Mouse (Mus musculus) C3H10T1/2 (cell line): Measurements from ENCODE around the gene Esrra. TPM values are rescaled to one million over a fixed set of nuclear protein-coding genes. Genes with fewer than 3 reads are reported as not detected.

Source experiments
- polyA plus RNA-seq, 2 experiments: library from polyadenylated mRNA; unstranded; fragments of >200 nt; fragmentation: generic; extraction: Trizol; gene quantifications; one replicate each; pipeline ENCODE4 v1.2.1; 2012; ENCODE audit warnings: missing spikeins in 2 of 2

The Esrra gene
- 10 to 100 TPM; 14.9 to 28.8 TPM for polyA plus RNA-seq

DNA sequence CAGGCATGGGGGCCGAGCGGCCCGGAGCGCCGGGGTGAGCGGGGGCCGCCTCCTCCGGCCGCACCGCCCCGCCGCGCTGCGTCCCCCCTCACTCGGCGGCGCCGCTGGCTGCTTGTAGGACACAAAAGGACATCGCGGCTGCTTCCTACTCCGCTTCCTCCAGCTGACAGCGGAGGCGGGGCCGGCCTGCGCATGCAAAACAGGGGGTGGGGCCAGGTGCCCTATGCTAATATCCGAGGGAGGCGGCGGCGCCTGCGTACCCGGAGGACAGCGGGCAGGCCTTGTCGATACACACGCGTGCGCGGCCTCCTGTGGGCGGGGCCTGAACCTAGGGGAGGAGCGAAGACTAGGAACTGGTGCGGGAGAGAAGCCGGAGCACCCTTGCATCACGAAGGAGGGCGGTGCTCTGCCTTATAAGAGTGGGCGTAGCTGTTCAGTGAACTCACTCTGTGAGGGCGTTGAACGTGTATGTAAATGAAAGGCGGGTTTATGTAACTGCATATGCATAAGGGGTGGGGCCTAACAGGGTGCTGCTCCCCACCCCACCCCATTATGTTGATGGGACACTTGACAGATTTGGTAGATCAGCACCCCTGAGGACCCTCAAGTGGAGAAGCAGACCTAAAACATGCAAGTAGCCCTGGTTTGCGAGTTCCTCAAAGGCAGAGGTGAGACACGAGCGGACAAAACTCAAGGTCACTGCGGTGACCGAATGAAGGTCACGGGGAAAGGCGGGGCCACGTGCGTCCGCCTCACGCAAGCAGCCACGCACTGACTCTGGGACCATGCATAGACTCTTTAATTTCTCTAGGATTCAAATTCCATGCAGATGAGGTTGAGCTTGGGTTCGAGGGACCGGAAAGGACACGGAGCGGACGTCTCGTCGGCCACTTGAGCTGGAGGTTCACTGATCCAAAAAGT lies at the start of gene Esrra:
Esrra (minus strand) TSS at position 167 of the 921 bp plus-strand sequence.

DNA sequence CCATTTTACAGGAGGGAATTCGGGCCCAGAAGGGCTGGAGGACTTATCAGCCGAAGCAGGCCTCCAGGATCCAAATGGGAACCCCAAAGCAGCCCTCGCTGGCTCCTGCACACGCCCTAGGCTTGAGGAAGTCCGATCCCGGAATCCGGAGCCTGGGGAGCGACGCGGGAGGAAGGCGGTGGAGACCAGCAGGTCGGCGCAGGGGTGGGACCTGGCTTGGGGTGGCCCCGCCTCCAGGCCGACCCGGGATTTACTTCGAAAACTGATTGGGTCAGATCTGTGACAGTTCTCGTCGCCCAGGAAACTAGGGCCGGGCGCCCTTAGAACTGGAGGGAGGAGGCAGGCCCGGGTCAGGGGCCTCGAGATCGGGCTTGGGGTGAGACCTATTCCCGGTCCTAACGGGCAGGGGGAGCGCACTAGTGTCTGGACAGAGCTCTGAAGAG lies 20.7 kb upstream of the Esrra start, which contains the start of gene Gpr137:
Gpr137 (minus strand) TSS at position 232 of the 443 bp plus-strand sequence.

DNA sequence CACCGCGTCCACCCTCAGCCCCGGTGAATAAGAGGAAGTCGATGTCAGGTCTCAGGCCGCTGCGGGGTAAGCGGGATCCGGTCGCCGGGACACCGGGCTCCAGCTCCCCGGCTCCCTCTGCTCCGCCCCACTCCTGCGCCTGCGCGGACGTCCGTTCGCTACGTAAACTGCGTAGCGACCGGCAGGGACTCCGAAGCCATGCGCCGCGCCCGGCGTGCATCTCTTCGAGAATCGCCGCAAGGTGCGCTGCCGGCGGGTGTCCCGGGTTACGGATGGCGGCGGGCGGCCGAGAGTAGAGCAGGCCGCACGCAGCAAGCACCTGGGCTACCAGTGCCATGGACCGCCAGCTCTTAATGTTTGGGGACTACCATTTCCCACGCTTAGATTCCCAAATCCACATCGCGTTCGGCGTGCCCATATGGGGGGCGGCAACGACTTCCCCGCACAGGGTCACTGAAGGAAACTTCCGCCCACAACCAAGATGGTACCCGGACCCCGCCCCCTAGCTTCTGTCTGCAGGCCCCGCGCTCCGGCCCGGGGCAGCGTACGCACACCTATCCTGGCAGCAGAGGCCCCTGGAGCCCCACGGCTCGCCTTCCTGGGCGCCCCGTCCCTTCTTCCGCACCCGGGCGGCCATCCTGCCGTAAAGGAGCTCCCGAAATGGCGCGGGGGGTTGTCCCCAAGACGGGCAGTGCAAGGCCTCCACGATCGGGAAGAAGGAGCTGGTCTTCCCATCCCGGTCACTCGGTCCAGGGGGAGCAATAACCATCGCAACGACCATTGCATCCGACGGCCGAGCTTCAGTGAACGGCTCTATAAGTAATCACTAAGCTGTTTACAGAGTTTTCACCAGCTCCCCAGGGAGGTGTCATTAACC lies 20.0 kb upstream of the Esrra start, which contains the start of gene Bad:
Bad (plus strand) TSS at position 490 of the 877 bp plus-strand sequence.

GRCm38 (mm10) chr19:6934195-6934977 lies 12.8 kb upstream of the Esrra start, which contains the start of gene Kcnk4:
Gene Kcnk4, minus strand, starts transcription at chr19:6934515.

GRCm38 (mm10) chr19:6925307-6925573 lies 3.6 kb upstream of the Esrra start, which contains the start of gene Catsperz:
Gene Catsperz, minus strand, starts transcription at chr19:6925380.

DNA sequence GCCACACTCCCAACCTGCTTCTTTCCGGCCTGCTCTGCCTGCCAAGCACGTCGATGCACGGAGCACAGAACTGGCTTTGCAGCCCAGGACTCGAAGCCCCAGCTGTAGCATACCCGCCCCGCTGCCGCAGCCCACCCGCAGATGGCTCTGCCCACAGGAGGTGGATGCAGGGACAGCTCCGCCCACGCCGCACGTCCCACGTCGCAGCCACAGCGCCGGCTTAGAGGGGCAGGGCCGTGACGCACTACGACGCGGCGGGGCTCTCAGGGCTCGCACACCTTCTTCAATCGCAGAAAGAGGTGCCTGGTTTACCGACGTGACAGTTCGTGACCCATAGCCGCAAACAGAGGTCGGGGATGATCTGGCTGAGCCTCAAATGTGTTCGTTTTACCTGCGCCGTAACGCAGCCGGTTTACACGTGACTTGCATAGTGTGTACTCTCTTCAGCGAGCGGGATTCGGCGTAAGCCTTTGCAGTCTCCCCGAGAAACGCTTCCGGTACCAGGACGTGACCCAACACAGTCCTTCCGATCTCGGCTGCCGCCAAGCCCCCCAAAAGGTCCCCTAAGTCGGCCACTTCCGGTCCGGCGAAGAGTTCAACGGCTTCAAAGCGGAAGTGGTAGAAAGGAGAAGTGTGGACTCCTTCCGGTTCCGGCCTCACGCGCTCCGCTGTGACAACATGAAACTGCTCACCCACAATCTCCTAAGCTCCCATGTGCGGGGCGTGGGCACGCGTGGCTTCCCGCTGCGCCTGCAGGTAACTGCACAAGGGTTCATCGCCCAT lies 11.9 kb downstream of the Esrra start, which contains the start of the genes Trmt112 and Prdx5:
Trmt112 (plus strand) TSS at position 192 of the 783 bp plus-strand sequence.
Prdx5 (minus strand) TSS at position 600 of the 783 bp plus-strand sequence.

Other genes starting within 250 kb of the Esrra start
- 10 to 100 TPM; 52.0 to 84.8 TPM for gene Rps6ka4, start 81.2 kb downstream of the Esrra start, polyA plus RNA-seq
- under 1 TPM; 0.08 to 0.25 TPM for gene Ccdc88b, start 63.6 kb downstream of the Esrra start, polyA plus RNA-seq
- gene Trmt112, start 12.1 kb downstream of the Esrra start, polyA plus RNA-seq, result 100 to 1,000 TPM; 375 to 622 TPM
- 100 to 1,000 TPM; 235 to 247 TPM for gene Prdx5, start 11.7 kb downstream of the Esrra start, polyA plus RNA-seq
- under 1 TPM in 1 of 2 experiments, not detected in 1; 0.34 TPM for gene Catsperz, start 3.6 kb upstream of the Esrra start, polyA plus RNA-seq
- under 1 TPM; 0.08 to 0.28 TPM for gene Kcnk4, start 12.7 kb upstream of the Esrra start, polyA plus RNA-seq
- gene Bad, start 20.0 kb upstream of the Esrra start, polyA plus RNA-seq, result 100 to 1,000 TPM; 155 to 180 TPM
- gene Gpr137, start 20.7 kb upstream of the Esrra start, polyA plus RNA-seq, result 10 to 100 TPM; 42.4 to 50.3 TPM
- gene Ppp1r14b, start 53.2 kb upstream of the Esrra start, polyA plus RNA-seq, result 1,000 to 10,000 TPM in 1 of 2 experiments, 100 to 1,000 TPM in 1; 321 to 1,838 TPM
- gene Plcb3, start 54.7 kb upstream of the Esrra start, polyA plus RNA-seq, result 10 to 100 TPM; 14.8 to 39.5 TPM
- gene Fkbp2, start 58.7 kb upstream of the Esrra start, polyA plus RNA-seq, result 100 to 1,000 TPM; 263 to 273 TPM
- gene Vegfb, start 65.8 kb upstream of the Esrra start, polyA plus RNA-seq, result 100 to 1,000 TPM in 1 of 2 experiments, 10 to 100 TPM in 1; 97.7 to 101 TPM
- gene Dnajc4, start 70.8 kb upstream of the Esrra start, polyA plus RNA-seq, result 10 to 100 TPM; 23.6 to 59.0 TPM
- gene Nudt22, start 74.3 kb upstream of the Esrra start, polyA plus RNA-seq, result 10 to 100 TPM; 31.2 to 50.1 TPM
- 10 to 100 TPM in 1 of 2 experiments, 1 to 10 TPM in 1; 9.2 to 18.4 TPM for gene Trpt1, start 74.3 kb upstream of the Esrra start, polyA plus RNA-seq
- gene Fermt3, start 97.7 kb upstream of the Esrra start, polyA plus RNA-seq, result under 1 TPM; 0.14 to 0.52 TPM
- gene Stip1, start 118.2 kb upstream of the Esrra start, polyA plus RNA-seq, result 100 to 1,000 TPM; 158 to 173 TPM
- gene Macrod1, start 135.0 kb upstream of the Esrra start, polyA plus RNA-seq, result 10 to 100 TPM; 11.8 to 33.4 TPM
- gene Flrt1, start 183.9 kb upstream of the Esrra start, polyA plus RNA-seq, result 1 to 10 TPM in 1 of 2 experiments, under 1 TPM in 1; 0.02 to 1.1 TPM